Mouse (Mus musculus) heart, adult 8-10 months (tissue): Measurements from ENCODE around the gene Mfsd11. TPM values are rescaled to one million over a fixed set of nuclear protein-coding genes. Genes with fewer than 3 reads are reported as not detected.
"Not testable (repeated sequence)": the region's sequence is repeated elsewhere in the genome, so short reads cannot be mapped to it uniquely, and the experiment has no call there.

ENCODE experiments used
- DNase-seq: peaks from one replicate; pipeline ENCODE4 v3.0.0; 2022; ENCODE audit warnings: low spot score
- total RNA-seq, 4 experiments: library from RNA; stranded (reverse); gene quantifications; 2 replicates each; pipeline ENCODE4 v1.2.4; 2022

Mfsd11 gene
- total RNA-seq, 4 experiments from 2014 or later = 27.3 to 33.6 (median 29.7) TPM

DNA sequence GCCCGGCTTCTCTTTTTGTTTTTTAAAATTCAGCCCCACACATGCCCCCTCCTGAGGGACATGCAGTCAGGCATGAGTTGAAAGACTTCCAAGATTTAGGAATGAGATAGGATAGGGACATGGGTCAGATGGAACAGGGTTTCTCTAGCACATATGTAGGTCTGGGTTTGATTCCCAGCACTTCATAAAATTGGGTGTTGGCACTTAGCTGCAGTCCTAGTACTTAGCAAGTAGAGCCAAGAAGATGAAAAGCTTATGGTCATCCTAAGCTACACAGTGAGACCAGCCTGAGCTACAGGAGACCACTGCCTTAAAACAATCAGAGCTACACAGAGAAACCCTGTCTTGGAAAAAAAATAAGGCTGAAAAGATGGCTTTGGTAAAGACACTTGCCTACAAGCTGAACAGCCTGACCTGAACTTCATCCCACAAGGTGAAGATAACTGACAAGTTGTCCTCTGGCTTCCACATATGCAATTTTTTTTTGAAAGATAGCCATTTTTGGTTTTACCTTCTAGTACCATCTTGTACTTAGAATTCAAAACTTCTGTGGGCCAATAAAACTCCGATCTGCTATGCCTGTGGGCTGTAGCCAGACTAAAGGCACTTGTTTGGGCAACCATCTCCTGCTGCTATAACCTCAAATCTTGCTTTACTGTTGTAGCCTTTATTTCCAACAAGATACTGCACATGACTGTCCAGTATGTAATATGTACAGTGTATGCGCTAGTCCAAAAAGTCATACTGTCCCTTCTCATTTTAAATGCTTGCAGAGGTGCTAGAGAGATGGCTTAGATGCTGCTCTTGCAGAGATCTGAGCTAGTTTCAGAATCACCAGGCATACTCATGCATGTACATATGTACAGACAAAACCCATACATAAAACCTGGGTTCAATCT is 4.8 kb upstream of the Mfsd11 start:
- no peak for DNase-seq

DNA sequence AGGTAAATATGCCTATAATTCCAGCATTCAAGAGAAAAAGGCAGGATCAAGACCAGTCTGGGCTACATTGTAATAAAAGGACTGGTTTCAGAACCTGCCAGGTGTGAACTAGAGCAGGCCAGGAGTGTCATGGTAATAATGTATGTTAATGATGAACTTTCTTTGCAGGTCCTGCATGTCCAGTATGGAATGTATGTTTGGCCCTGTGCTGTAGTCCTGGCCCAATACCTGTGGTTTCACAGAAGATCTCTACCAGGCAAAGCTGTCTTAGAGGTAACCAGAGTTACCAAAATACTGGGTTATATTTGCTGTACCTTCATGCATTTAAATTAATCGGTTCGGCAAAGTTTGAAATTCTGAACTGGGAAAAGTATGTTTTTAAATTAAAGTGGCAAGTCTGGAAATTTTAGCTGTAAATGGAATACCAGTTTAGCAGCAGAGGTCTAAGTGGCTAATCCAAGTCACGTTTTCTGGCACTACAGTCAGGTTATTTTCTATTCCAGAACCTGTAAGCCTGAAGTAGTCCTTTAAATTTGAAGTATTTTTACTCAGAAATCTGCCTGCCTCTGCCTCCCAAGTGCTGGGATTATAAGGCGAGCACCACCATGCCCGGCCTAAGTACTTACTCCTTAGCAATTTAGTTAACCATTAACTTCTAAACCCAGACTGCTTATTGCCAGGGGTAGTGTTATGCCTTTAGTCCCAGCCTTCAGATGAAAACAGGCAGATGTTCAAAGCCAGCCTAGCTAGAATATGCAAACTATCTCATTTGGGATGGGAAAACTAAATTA is 4.0 kb upstream of the Mfsd11 start:
- DNase-seq = no peak

DNA sequence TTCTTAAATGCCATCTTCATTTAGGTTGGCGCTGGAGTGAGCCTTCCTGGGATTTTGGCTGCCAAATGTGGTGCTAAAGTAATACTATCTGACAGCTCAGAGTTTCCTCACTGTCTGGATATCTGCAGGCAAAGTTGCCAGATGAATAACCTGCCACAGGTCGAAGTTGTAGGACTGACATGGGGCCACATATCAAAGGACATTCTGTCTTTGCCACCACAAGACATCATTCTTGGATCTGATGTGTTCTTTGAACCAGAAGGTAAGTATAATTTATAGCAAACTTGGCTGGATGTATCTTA is 3.4 kb upstream of the Mfsd11 start:
- not testable (repeated sequence) for DNase-seq

GRCm38 (mm10) chr11:116849587-116849986 is 2.7 kb upstream of the Mfsd11 start:
- no peak for DNase-seq

DNA sequence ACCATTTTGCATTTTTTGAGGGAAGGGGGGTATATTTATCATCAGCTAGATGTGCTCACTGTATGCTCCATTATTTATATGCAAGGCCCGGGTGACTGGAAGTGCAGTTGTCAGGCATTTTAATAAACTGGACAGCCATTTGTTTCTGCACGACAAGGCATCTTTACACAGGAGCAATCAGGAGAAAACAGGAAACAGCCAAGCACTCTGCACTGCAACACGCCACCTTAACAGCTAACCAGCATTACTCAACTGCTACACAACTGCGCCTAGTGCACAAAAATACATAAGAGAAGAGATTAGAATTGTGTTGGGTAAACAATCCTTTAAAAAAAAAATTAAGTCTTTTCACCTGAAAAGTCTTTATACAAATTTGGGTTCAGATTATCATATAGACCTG is 2.2 kb upstream of the Mfsd11 start:
- DNase-seq = no peak

DNA sequence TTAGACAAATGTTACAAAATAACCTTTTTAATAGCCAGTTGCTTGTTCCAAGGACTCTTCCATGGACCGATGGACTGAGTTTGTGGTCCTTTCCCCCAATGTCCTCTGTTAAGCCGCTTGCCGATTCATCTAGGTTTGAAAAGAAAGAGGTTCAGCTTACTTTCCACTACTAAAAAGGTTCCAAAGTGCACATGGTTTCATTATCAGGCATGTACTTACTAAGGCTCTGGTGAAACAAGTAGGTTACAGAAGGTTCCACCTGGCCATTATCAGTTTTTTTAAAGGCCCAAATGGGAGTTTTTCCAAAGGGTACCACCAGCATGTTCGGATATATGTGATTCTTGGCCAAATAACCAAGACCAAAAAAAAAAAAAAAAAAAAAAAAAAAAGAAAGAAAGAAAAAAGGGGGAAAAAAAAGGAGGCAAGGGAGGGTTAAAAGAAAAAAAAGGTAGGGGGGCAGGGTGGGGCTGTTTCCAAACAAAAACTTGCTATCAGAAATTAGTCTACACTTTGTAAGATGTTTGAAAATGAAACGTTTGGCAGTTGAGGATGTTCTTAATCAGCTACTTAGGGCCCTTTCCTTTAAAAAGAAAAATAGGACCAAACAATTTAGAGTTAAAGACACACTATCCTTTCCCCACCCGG is 1.3 kb upstream of the Mfsd11 start:
- DNase-seq = no peak

DNA sequence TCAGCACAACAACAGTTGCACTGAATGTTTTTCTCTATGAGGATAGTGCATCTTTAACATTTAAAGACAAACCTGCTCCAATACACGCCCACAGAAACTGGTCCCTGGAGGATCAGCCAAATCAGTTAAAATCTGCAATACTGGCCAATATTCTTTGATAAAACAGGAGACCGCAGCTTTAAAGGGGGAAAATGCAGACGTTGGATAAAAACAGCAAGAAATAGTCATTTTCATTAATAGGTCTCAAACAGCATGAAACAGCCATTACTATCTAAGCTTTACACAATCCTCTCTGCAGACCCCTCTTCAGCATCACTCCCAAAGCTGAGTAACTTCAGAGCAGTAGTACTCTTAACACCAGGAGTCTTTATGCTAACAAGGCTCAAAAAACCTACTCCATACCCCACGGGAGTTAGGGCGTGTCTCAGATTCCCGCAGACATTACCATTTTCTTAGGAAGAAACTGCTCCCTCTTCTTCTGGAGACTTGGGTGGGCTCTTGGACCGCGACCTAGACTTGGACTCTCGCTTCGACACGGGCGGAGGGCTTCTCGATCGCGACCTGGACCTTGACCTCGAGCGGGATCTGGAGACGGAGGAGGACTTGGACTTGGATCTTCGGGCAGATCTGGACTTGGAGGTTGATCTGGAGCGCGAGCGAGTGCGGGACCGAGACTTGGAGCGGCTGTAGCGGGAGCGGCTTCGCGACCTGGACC is 507 bp upstream of the Mfsd11 start:
- DNase-seq = peak; percentile 33

GRCm38 (mm10) chr11:116852891-116853511 is 761 bp downstream of the Mfsd11 start, which contains the start of gene Srsf2:
TSS of gene Srsf2 (minus strand) at chr11:116853094.
- peak; percentile 95 for DNase-seq

GRCm38 (mm10) chr11:116853512-116853928 is 1.3 kb downstream of the Mfsd11 start:
- peak; percentile 96 for DNase-seq

GRCm38 (mm10) chr11:116854279-116854678 is 2.0 kb downstream of the Mfsd11 start:
- DNase-seq = no peak

DNA sequence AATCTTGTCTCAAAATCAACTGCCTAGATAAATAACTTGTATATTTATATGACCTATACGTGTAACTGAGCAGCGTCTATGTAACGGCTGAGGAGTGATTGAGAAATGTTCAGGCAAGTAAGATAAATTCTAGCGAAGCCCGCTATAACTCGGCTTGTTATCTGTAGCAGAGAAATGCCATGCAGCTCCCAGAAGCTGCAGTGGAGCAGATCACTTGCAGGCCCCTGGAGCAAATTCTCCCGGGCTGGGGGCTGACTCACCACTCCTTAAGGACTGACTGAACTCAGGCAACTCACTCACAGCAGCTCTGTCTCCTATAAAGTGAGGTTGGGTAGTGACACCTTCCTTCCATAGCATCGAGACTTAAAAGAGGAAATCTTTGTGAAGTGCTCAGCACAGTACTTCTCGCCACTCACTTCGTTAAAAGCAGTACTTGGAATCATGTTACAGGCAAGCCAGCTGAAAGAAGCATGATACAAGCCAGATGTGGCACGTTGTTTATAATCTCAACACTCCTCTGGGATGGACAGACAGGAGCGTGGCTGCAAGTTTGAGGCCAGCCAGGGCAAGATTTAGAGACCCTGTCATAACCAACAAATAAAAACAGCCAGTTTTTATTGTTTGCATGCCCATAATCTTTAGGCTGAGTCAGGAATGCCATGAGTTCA is 5.1 kb downstream of the Mfsd11 start:
- DNase-seq = no peak

DNA sequence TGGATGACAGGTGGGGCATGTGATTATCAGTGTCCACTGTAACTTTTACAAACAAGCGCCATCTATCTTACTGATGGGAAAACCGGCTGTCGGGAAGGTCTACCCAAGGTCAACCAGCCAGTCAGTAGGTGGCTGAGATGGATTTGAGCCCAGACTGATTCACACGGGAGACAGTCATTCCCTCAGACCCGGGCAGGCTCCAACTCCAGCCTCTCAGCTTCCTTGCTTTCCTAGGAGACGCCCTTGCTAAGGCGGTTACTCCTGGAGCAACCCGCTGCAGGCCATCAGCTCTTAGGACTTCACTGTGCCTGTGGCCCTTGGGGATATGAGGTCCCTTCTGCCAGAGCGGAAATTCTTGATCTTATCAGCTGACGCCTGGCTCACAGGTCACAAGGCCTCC is 12.2 kb downstream of the Mfsd11 start:
- DNase-seq = peak; percentile 42

GRCm38 (mm10) chr11:116865945-116866585 is 13.8 kb downstream of the Mfsd11 start:
- no peak for DNase-seq

DNA sequence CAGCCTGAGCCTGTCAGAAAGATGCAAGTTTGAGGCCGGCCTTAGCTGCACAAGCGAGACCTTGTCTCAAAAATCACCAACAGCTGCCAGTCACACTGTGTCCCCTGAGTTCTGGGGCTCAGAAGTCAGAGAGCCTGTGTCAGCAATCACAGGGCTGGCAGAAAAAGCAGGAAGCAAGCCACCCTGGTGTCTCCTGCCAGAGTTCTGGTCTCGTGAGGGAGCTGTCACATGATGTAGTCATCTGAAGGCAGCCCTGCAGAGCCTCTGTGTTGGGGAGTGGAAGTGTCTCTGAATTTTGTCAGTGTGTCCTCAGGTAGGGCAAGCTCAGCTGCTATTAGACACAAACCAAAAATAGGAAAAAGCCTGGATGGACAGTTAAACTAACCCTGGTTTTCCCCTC is 15.9 kb downstream of the Mfsd11 start:
- DNase-seq = peak; percentile 83

DNA sequence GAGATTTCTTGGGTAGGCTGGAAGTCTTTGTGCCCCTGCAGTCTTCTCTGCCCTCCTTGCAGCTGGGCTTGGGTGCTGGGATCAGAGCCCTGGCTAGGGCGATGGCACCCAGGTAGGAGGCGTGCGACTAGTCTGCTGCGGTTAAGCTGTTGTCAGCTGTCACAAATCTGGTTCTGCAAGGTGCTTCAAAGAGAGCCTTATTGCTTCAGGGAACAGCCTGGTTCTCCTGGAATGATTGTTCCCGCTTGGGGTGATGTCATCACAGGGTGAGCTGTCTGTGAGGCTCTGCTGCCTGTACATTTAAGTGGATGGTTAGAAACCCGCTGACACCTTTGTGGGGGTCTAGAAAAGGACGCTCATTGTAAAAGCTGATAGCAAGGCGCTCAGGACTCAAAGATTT is 17.0 kb downstream of the Mfsd11 start:
- DNase-seq = no peak

- DNase-seq = no peak
Measured at GRCm38 (mm10) chr11:116869641-116870040, 17.4 kb downstream of the Mfsd11 start.

DNA sequence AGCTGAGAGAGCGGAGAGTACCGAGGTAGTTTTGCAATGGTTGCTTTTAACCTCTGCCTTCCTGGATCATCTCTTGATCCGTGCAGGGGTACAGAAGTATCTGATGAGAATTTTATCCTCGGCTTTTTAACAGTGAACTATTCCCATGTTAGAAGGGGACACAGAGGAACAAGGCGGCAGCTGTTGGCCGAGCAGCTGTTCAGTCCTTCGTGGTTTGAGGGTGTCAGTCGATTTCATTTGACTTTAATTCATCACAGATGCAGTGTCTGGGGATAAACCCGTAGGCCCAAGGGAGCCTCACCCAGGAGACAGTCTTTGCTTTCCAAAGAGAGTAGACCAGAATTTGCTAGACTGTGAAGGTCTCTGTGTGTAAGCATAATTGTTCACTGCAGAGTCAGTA is 19.3 kb downstream of the Mfsd11 start:
- DNase-seq = no peak

DNA sequence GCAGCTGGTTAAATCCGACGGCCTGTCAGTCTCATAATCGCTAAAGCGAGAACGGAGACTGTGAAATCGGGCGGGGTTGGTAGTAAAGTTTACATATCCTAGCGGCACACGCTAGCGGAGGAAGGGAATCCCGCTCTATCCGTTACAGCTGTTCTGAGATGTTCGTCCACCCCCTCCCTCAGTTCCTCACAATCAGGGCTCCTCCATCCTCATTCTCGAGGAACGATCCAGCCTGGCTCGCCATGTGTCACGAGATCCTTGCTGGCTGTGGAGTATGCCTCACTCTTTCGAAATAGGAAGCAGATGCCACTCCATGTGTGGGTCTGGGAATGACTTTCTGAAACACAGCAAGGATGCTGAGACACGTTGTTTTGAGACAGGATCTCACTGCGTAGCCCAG is 21.7 kb downstream of the Mfsd11 start:
- DNase-seq = no peak

DNA sequence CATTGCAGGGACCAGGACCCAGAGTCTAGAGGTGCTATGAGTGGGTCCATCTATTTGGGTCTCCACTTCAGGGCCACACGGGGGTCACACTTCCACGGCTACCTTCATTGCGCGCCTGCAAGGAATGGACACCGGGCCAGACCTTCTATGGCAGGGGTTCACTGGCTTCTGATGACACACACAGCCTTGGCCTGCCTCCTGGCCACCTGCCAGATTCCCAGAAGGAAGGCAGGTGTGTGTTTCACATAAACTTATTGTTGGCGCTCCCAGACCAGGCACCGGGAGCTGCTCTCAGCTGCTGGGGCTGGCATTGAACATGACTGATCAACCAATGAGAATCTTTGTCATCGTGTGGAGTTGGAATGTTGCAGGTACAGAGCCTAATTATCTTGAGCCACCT is 26.2 kb downstream of the Mfsd11 start:
- no peak for DNase-seq

- no peak for DNase-seq
Measured at GRCm38 (mm10) chr11:116880839-116881238, 28.6 kb downstream of the Mfsd11 start.
